Mouse (Mus musculus) small intestine, adult 2 months (tissue): ENCODE measurements at regions not wholly inside any gene's neighbourhood (a gene's known extent, or its start where the extent isn't known, plus 50 kb on each side); places are given as distances from the start of the nearest gene placed in this dataset.

Source experiments
- H3K27ac ChIP-seq: fragments of 200-500 bp; 2 replicates; pipeline ENCODE4 v1.5.1; 2012; ENCODE audit warnings: low read depth, low read length, control low read depth, inconsistent platforms; ENCODE audit not compliant: insufficient read depth
- H3K27me3 ChIP-seq: fragments of 200-500 bp; 2 replicates; pipeline ENCODE4 v1.6.1; 2012; ENCODE audit warnings: mild to moderate bottlenecking, moderate library complexity, low read length, inconsistent platforms; ENCODE audit not compliant: control insufficient read depth, insufficient read depth
- H3K36me3 ChIP-seq: fragments of 200-500 bp; 2 replicates; pipeline ENCODE4 v1.6.1; 2012; ENCODE audit warnings: mild to moderate bottlenecking, low read length, control low read depth, inconsistent platforms; ENCODE audit not compliant: control insufficient read depth, insufficient read depth
- H3K4me1 ChIP-seq: fragments of 200-500 bp; 2 replicates; pipeline ENCODE4 v1.6.1; 2012; ENCODE audit warnings: low read length, inconsistent platforms, mixed read lengths; ENCODE audit not compliant: control insufficient read depth, insufficient read depth, insufficient read length
- H3K4me3 ChIP-seq: fragments of 200-500 bp; 2 replicates; pipeline ENCODE4 v1.5.1; 2012; ENCODE audit warnings: low read depth, mild to moderate bottlenecking, control low read depth, inconsistent platforms, low read length, moderate library complexity
- CTCF ChIP-seq: fragments of 200-500 bp; IDR thresholded peaks from 2 replicates; pipeline ENCODE4 v1.5.1; 2012; ENCODE audit warnings: low read depth, mild to moderate bottlenecking, control low read depth, inconsistent platforms, low read length, moderate library complexity, mixed read lengths; ENCODE audit not compliant: insufficient replicate concordance, insufficient read length; ENCODE audit errors: extremely low read depth
- POLR2A ChIP-seq: fragments of 200-500 bp; IDR thresholded peaks from 2 replicates; pipeline ENCODE4 v1.6.1; 2012; ENCODE audit warnings: low read depth, mild to moderate bottlenecking, control low read depth, inconsistent platforms, low read length, moderate library complexity
- WGBS: fragments of 180-500 bp; shearing (Covaris S2); methylation state at CpG from one replicate; pipeline ENCODE4 v1.1.7; 2018; 5-methylcytosine and 5-hydroxymethylcytosine counted together

DNA sequence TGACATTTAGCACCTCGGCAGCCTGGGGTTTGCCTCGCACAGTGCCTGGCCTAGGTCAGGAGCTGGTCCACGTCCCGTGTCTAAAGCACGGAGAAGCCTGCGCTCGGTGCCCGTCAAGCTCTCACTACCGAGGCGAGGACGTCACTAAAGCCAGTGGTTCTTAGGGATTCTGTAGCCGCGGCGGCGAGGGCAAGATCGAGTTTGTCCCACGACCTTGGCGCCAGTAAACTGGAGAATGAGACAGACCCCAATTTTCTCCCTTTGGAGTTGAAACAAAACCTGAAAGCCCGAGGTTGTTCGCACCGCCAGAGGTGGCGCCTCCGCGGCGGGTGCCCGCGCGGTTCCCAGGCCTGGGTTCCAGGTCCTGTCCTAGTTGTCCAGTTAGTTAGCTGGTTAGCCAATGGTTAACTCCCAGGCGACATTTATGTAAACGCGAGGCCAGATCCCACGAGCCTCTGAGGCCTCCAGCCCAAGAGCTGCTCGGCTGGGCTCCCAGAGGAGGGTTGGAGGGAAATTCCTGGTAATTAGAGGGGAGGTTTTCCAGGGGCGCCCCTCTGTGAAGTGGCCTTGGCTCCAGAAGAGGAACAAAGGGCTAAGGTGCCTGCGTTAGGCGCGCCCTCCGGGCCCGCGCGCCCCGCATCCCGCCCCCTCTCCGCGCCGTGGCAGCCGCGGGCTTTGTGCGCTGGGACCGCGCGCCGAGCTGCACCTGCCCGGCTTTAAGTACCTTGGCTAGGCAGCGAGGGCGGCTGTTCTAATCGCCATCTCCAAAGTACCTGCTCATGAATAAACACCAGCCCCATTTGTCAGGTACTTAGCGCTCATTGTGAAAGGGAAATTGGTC lies 74.0 kb downstream of the Rhcg start:
- Histone ChIP-seq H3K4me1 (no peaks in the 10 kb centered on the region), H3K27ac (no peak overlapping the region), H3K27me3 (peaks cover 73% of the 10 kb centered on the region), H3K36me3 (no peaks in the 10 kb centered on the region), H3K4me3 (no peak overlapping the region)
- whole genome bisulfite sequencing = 2% methylated on average over 58 of the region's 58 CpGs
- TF ChIP-seq POLR2A (no peak), CTCF (no peak)

DNA sequence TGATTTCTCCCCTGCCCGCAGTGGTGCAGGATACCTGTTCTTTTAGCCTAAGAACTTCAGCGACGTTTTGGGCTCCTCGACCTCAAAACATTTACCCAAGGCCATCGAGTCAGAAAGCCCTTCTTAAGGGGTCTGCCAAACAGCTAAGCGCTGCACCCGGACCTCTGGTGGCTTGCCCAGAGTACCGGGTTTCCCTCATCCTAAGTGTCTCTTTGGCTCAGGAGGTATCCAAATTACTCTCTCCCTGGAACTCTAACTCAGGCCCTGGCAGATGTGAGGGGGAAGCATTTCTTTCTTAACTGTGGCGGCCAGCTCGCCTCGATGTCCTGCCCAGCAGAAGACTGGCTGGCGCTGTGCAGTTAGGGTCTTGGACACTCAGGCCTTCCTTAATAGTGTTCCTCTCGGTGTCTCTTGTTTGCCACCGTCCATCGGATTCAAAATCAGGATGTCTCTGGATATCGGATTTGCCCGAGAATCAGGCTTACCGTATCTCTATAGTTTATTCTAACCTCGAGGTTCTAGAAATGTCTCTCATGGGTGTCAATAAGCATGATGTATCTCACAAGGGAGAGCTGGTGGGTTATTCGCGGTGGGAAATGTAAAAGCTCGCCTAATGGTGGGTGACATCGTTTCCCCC lies 75.0 kb downstream of the Rhcg start:
- TF ChIP-seq CTCF (no peak), POLR2A (no peak)
- no peak overlapping the region for H3K4me3 ChIP-seq
- no peaks in the 10 kb centered on the region for H3K36me3 ChIP-seq
- 4% methylated on average over 23 of the region's 23 CpGs for WGBS
- peaks cover 80% of the 10 kb centered on the region for H3K27me3 ChIP-seq
- no peak overlapping the region for H3K27ac ChIP-seq
- no peaks in the 10 kb centered on the region for H3K4me1 ChIP-seq

DNA sequence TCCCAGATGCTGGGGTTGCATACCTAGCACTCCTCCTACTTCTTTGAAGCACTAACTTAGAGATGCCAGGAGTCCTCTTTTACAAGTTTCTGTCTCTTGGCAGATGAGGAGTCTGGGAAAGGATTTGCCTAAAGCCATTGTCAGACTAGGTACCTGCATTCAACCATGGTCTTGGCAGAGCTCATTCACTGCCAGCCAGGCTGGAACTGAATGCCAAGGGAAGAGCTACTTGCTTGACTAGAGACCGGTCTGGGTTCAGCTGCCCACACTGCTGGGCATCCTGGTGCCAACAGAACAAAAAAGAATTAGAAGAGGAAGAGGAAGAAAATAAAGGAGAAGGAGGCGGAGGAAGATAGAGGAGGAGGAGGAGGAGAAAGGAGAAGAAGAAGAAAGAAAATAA lies 74.1 kb upstream of the Polg start:
- peaks cover 5% of the 10 kb centered on the region; the same call in 1 of the 2 replicates for H3K4me1 ChIP-seq
- no peak overlapping the region for H3K27ac ChIP-seq
- H3K36me3 ChIP-seq = no peaks in the 10 kb centered on the region
- TF ChIP-seq POLR2A (no peak), CTCF (no peak)
- 16% methylated on average over 2 of the region's 2 CpGs for WGBS
- peaks cover 80% of the 10 kb centered on the region for H3K27me3 ChIP-seq
- no peak overlapping the region for H3K4me3 ChIP-seq

DNA sequence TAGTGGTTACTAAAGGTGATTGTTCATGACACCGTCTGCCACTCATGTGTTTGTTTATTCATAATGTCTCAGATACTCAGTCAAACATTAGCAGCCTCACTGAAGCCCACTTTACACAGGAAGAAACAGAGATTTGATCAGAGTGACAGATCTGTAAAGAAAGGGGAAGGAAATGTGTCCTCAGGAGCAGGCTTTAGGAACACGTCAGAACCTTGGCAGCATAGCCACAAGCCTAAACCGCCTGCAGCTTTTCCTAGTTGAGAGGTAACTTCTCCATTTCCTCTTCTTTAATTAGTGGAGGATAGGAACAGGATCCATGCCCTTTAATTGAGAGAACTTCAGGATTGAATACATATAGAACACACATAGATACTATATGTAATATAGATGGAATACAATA lies 73.3 kb upstream of the Polg start:
- H3K27me3 ChIP-seq = peaks cover 79% of the 10 kb centered on the region
- H3K27ac ChIP-seq = no peak overlapping the region
- no peak overlapping the region for H3K4me3 ChIP-seq
- H3K36me3 ChIP-seq = no peaks in the 10 kb centered on the region
- 4% methylated on average over 3 of the region's 3 CpGs for WGBS
- H3K4me1 ChIP-seq = peaks cover 5% of the 10 kb centered on the region; the same call in 1 of the 2 replicates
- TF ChIP-seq POLR2A (no peak), CTCF (no peak)

DNA sequence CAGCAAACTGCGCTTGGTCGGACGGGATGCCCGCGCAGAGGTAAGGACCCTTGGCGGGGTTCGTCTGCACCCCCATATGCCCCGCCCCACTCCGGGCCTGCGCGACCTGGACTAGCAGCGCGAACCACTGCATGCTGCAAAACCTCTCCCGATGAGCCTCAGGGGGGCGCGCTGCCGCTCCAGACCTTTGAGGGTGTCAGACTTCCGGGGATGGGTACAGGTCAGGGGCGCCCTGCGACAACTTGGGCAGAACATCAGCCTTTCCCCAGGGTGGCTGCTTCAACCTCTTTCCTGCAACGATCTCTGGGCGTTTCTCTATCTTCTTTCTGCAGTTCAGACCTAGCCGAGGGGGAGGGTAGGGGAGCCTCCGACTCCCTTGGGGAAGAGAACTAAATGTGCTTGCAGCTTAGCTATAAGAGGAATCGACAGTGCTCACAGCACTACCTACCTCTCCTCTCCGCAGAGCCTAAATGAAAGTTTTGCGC lies 70.0 kb upstream of the Polg start:
- H3K36me3 ChIP-seq = no peaks in the 10 kb centered on the region
- peaks cover 70% of the 10 kb centered on the region for H3K27me3 ChIP-seq
- no peak overlapping the region for H3K27ac ChIP-seq
- H3K4me3 ChIP-seq = peak overlapping the region; percentile 14
- no peak for TF ChIP-seq CTCF
- 2% methylated on average over 27 of the region's 27 CpGs for WGBS
- H3K4me1 ChIP-seq = peaks cover 5% of the 10 kb centered on the region; the same call in 1 of the 2 replicates

DNA sequence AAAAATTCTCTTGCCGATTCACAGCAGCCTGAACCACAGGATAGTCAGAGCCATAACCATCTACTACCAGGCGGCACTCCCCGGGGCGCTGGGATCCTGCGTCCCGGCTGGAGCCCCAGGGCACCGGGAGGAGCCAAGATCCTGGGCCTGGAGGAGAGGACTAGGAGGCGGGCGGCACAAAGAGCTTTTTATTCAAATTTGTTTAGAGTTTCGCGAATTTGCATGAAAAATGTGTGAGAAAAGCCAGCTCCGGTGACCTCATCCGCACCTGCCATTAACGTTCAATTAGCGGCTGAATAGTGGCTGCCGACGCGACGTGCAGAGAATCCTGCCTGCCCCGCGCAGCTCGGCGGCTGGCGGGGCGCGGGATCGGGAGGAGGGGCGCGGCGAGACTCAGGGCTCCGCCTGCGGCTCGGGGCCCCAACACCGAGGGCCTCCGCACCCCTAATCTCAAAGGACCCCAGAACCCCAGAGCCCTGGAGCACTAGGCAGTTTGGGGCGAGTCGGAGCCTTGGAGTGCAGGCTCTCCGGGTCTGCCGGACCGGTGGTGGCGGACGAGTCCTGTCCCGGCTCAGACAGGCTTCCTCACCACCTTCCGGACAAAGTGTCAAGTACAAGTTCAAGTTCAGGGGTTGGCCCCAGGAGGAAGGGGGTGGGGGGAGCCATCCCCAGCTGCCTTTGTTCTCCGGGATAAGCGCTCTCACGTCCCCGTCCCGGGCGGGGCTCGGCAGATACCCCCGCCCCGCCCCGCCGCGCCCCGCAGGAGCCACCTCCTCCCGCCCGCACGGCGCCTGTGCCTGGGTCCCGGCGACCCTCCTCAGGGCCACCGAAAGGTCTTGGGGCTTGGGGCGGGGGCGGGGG lies 69.3 kb upstream of the Polg start:
- no peaks in the 10 kb centered on the region for H3K36me3 ChIP-seq
- H3K4me3 ChIP-seq = peak overlapping the region; percentile 18
- peaks cover 65% of the 10 kb centered on the region for H3K27me3 ChIP-seq
- H3K4me1 ChIP-seq = peaks cover 5% of the 10 kb centered on the region; the same call in 1 of the 2 replicates
- 1% methylated on average over 65 of the region's 66 CpGs for WGBS
- no peak overlapping the region for H3K27ac ChIP-seq
- no peak for TF ChIP-seq CTCF
- no peak for TF ChIP-seq POLR2A

DNA sequence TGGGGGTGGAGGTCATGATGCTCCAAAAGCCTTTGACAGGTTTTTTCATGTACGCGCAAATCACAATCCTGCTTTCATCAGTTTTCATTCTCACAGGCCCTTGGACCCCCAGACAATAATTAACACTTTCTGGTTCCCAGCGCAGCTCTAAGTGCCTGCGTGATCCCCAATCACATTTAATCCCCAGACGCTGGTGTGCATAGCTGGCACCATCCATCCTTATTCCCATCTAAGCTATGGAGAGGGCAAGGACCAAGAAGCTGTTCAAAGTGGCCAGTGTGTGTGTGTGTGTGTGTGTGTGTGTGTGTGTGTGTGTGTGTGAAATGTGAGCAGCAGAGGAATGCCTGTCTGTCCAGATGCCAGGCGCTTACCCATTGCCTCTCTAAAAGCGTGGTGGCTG lies 68.7 kb upstream of the Polg start:
- peaks cover 60% of the 10 kb centered on the region for H3K27me3 ChIP-seq
- 20% methylated on average over 7 of the region's 7 CpGs for WGBS

More for the DNA sequence above, 68.7 kb upstream of the Polg start:
- Histone ChIP-seq H3K36me3 (no peaks in the 10 kb centered on the region), H3K4me1 (peaks cover 5% of the 10 kb centered on the region; the same call in 1 of the 2 replicates), H3K27ac (no peak overlapping the region), H3K4me3 (no peak overlapping the region)
- TF ChIP-seq POLR2A = no peak
- TF ChIP-seq CTCF = no peak
